Mouse (Mus musculus) midbrain, postnatal 0 days (tissue): ENCODE results near the gene Anks1. TPM values are rescaled to one million over a fixed set of nuclear protein-coding genes. Genes with fewer than 3 reads are reported as not detected.

Experiments
- ATAC-seq: fragments of 200-750 bp; cut with Nextera tagmentation; 2 replicates; pipeline ENCODE4 v1.8.0; 2017; ENCODE audit warnings: moderate number of reproducible peaks, mild to moderate bottlenecking, moderate TSS enrichment, moderate library complexity; ENCODE audit not compliant: low FRiP score
- DNase-seq: peaks from one replicate; pipeline ENCODE4 v3.0.0-alpha.2; 2015; ENCODE audit warnings: low spot score
- H3K27ac ChIP-seq: fragments of 300-500 bp; sonication (generic); 2 replicates; pipeline ENCODE4 v1.5.1; 2014; ENCODE audit warnings: low read depth, mild to moderate bottlenecking, low read length, mixed read lengths
- H3K27me3 ChIP-seq: fragments of 300-500 bp; sonication (generic); 2 replicates; pipeline ENCODE4 v1.6.1; 2014; ENCODE audit warnings: low read length, control low read depth, mixed read lengths; ENCODE audit not compliant: insufficient read depth
- H3K36me3 ChIP-seq: fragments of 300-500 bp; sonication (generic); 2 replicates; pipeline ENCODE4 v1.6.1; 2014; ENCODE audit warnings: low read length, control low read depth, mixed read lengths; ENCODE audit not compliant: insufficient read depth
- H3K4me1 ChIP-seq: fragments of 300-500 bp; sonication (generic); 2 replicates; pipeline ENCODE4 v1.6.1; 2014; ENCODE audit warnings: mild to moderate bottlenecking, control low read depth, antibody characterized with exemption, low read length, mixed read lengths; ENCODE audit not compliant: insufficient read depth
- H3K4me2 ChIP-seq: fragments of 300-500 bp; sonication (generic); 2 replicates; pipeline ENCODE4 v1.6.1; 2014; ENCODE audit warnings: low read depth, mild to moderate bottlenecking, low read length, mixed read lengths; ENCODE audit not compliant: poor library complexity, severe bottlenecking
- H3K4me3 ChIP-seq: fragments of 300-500 bp; sonication (generic); 2 replicates; pipeline ENCODE4 v1.5.1; 2014; ENCODE audit warnings: low read depth, mild to moderate bottlenecking, low read length, moderate library complexity
- H3K9ac ChIP-seq: fragments of 300-500 bp; sonication (generic); replicated peaks from 2 replicates; pipeline ENCODE4 v1.6.1; 2014; ENCODE audit warnings: mild to moderate bottlenecking, low read length, moderate library complexity, mixed read lengths; ENCODE audit not compliant: poor library complexity, severe bottlenecking
- H3K9me3 ChIP-seq: fragments of 300-500 bp; sonication (generic); 2 replicates; pipeline ENCODE4 v1.6.1; 2016; ENCODE audit warnings: low read length, control low read depth
- CTCF ChIP-seq: IDR thresholded peaks from 2 replicates; pipeline ENCODE4 v1.5.1; 2016; ENCODE audit warnings: antibody characterized with exemption, mild to moderate bottlenecking
- WGBS: fragments of 180-500 bp; shearing (Covaris S2); extraction: QIAGEN DNeasy Blood & Tissue Kit; methylation state at CpG from one replicate; pipeline ENCODE4 v1.1.7; 2014; 5-methylcytosine and 5-hydroxymethylcytosine counted together
- polyA plus RNA-seq: library from polyadenylated mRNA; unstranded; fragments of >200 nt; fragmentation: Nextera tagmentation; extraction: Ambion mirVana; gene quantifications from 2 replicates; pipeline ENCODE4 v1.2.1, GENCODE M21; 2015
- total RNA-seq: library from RNA; depleted of rRNA; stranded (reverse); fragments of >200 nt; gene quantifications from 2 replicates; pipeline ENCODE4 v1.2.3, GENCODE M21; 2014

Gene Anks1
- total and polyA plus RNA-seq, 2 experiments from 2014 or later = 44.1 to 109 TPM

DNA sequence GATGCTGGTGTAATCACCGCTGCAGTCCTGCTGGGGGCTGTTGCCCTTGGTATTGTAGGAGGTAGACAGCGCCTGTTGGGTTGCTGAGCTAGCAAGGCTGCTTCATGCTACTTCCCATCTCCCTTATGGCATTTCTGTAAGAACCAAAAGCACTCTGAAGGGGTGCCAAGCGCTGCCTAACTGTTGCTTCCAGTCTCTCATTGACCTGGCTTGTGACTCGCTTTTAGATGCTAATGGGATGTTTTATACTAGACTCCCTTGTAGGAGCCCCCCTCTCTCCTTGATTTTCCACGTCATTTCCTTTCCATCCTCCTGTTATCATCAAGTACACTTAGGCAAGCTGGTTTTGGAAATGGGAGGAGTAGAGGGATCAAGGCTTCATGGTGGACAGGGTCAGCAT, 60.8 kb downstream of the Anks1 start:
- Histone ChIP-seq H3K4me3 (no peak overlapping the region), H3K4me2 (no peak overlapping the region), H3K9me3 (no peaks in the 10 kb centered on the region), H3K4me1 (no peaks in the 10 kb centered on the region), H3K27me3 (no peaks in the 10 kb centered on the region), H3K36me3 (no peaks in the 10 kb centered on the region), H3K27ac (no peak overlapping the region), H3K9ac (no peak overlapping the region)
- no peak for DNase-seq
- TF ChIP-seq CTCF = no peak
- ATAC-seq = no peak
- WGBS = 72% methylated on average over 5 of the region's 5 CpGs

DNA sequence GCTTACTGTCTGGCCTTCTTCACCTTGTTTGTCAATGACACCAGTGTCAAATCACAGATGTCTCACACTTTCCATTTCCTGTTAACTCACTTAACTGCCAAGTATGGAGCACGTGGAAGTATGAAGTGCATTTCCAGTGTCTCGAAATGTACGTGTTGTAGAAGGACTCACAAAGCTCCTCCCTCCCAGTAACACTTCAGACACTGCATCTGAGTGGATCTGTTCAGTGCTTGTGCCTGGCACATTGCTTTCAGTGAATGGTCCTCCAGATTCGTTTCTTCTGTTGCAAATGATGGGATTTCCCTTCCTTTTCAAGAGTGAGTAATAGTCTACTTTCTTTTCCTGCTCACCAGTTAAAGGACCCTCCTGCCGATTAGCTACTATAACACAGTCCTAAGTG, 61.2 kb downstream of the Anks1 start:
- Histone ChIP-seq H3K9me3 (no peaks in the 10 kb centered on the region), H3K4me2 (no peak overlapping the region), H3K4me1 (no peaks in the 10 kb centered on the region), H3K4me3 (no peak overlapping the region), H3K9ac (no peak overlapping the region), H3K27me3 (no peaks in the 10 kb centered on the region), H3K27ac (no peak overlapping the region), H3K36me3 (no peaks in the 10 kb centered on the region)
- DNase-seq (no peak), ATAC-seq (no peak)
- TF ChIP-seq CTCF = no peak
- 88% methylated on average over 5 of the region's 5 CpGs for WGBS

DNA sequence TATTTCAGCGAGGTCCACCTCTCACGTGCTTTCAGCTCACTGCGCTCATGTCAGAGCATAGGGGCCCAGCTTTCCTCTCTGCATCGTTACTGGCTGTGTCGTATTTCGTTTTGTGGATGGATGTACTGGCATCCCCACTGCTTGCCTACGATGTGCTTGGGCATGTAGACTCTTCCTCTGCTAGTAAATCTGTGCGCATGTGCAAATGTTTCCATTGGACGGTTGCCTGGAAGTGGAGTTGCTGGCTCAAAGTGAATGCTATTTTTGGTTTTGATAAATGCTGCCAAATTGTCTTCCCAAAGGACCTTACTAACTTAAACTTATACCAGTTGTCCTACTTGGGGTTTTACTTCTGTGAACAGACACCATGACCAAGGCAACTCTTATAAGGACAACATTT, 62.4 kb downstream of the Anks1 start:
- no peaks in the 10 kb centered on the region for H3K4me1 ChIP-seq
- no peak overlapping the region for H3K4me2 ChIP-seq
- H3K9ac ChIP-seq = no peak overlapping the region
- 84% methylated on average over 9 of the region's 9 CpGs for WGBS
- ATAC-seq = no peak
- no peak for TF ChIP-seq CTCF
- H3K4me3 ChIP-seq = no peak overlapping the region
- H3K9me3 ChIP-seq = no peaks in the 10 kb centered on the region
- DNase-seq = peak; percentile 49
- H3K27ac ChIP-seq = no peak overlapping the region
- H3K27me3 ChIP-seq = no peaks in the 10 kb centered on the region
- H3K36me3 ChIP-seq = peaks cover 2% of the 10 kb centered on the region

DNA sequence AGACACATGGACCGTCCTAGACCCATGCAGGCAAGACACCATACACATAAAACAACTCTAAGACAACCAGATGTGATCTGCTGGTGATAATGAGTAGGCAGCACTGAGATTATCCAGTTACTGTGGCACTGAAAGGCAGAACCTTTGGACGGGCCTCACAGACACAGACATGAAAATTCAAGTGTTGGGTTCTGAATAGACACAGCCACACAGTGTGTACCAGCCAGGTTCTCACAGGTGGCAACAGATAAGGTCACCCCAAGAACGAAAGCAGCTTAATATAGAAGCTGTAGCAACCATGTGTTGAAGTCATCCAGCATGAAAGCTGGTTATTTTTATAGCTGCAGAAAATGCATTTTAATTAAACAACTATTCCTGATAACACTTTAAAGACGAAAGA, 64.2 kb downstream of the Anks1 start:
- TF ChIP-seq CTCF = no peak
- no peak overlapping the region for H3K4me2 ChIP-seq
- H3K4me1 ChIP-seq = no peaks in the 10 kb centered on the region
- H3K36me3 ChIP-seq = peaks cover 15% of the 10 kb centered on the region
- ATAC-seq (no peak), DNase-seq (no peak)
- no peak overlapping the region for H3K27ac ChIP-seq
- H3K27me3 ChIP-seq = no peaks in the 10 kb centered on the region
- no peaks in the 10 kb centered on the region for H3K9me3 ChIP-seq
- H3K9ac ChIP-seq = no peak overlapping the region
- no peak overlapping the region for H3K4me3 ChIP-seq
- whole genome bisulfite sequencing = 88% methylated on average over 4 of the region's 4 CpGs

DNA sequence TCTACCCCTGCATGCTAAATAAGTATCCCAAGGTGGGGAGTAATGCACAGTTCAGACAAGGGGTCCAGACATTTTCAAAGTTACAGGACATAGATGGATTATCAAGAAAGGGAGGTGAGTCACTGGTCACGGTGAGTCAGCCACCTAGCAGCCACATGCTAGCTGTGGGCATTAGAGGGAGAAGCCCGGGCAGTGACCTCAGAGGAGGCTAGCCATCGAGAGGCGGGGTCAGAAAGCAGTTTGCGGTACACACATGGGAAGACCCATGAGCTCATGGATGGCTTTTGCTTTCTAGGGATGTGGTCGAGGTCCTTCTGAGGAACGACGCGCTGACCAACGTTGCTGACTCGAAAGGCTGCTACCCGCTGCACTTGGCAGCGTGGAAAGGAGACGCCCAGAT, 67.2 kb downstream of the Anks1 start:
- H3K36me3 ChIP-seq = peaks cover 18% of the 10 kb centered on the region
- no peak overlapping the region for H3K4me3 ChIP-seq
- no peak for TF ChIP-seq CTCF
- H3K9me3 ChIP-seq = no peaks in the 10 kb centered on the region
- ATAC-seq = no peak
- H3K9ac ChIP-seq = no peak overlapping the region
- no peaks in the 10 kb centered on the region for H3K27me3 ChIP-seq
- no peak overlapping the region for H3K4me2 ChIP-seq
- H3K4me1 ChIP-seq = no peaks in the 10 kb centered on the region
- no peak for DNase-seq
- H3K27ac ChIP-seq = no peak overlapping the region
- 96% methylated on average over 14 of the region's 14 CpGs for WGBS

DNA sequence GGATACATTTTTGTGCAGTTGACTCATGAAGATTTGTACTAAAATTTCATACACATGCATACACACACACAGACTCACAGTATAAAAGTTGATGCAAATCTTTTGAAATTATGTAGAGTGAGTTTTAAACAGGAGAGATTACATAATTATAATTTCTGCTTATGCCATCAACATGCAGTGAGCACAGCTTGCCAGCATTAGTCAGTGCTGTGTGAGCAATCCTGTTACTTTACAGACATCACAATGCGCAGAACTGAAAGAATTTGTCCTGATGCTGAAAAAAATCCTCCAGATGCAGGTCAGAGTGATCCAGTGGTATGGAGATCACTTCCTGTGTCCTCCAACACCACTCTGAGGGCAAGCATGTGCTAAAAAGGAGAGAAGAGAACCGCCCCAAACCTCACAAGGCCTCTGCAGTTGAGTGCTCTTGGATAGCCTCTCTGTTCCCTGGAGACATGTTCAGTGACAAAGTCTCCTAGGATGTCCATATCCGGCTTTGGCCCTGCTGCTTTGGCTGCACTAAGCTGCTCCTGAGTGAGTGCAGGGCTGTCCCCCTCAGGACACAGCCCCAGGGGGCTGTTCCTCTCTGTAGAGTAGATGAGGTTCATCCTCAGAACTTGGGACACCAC, 68.0 kb downstream of the Anks1 start:
- no peak overlapping the region for H3K4me2 ChIP-seq
- H3K9me3 ChIP-seq = no peaks in the 10 kb centered on the region
- no peak for ATAC-seq
- H3K27me3 ChIP-seq = no peaks in the 10 kb centered on the region
- H3K36me3 ChIP-seq = peaks cover 18% of the 10 kb centered on the region
- 93% methylated on average over 3 of the region's 3 CpGs for WGBS
- H3K9ac ChIP-seq = no peak overlapping the region
- TF ChIP-seq CTCF = no peak
- no peaks in the 10 kb centered on the region for H3K4me1 ChIP-seq
- DNase-seq = no peak
- no peak overlapping the region for H3K4me3 ChIP-seq
- no peak overlapping the region for H3K27ac ChIP-seq
